Mouse (Mus musculus): ENCODE data around the gene Cyp26a1.

DNA sequence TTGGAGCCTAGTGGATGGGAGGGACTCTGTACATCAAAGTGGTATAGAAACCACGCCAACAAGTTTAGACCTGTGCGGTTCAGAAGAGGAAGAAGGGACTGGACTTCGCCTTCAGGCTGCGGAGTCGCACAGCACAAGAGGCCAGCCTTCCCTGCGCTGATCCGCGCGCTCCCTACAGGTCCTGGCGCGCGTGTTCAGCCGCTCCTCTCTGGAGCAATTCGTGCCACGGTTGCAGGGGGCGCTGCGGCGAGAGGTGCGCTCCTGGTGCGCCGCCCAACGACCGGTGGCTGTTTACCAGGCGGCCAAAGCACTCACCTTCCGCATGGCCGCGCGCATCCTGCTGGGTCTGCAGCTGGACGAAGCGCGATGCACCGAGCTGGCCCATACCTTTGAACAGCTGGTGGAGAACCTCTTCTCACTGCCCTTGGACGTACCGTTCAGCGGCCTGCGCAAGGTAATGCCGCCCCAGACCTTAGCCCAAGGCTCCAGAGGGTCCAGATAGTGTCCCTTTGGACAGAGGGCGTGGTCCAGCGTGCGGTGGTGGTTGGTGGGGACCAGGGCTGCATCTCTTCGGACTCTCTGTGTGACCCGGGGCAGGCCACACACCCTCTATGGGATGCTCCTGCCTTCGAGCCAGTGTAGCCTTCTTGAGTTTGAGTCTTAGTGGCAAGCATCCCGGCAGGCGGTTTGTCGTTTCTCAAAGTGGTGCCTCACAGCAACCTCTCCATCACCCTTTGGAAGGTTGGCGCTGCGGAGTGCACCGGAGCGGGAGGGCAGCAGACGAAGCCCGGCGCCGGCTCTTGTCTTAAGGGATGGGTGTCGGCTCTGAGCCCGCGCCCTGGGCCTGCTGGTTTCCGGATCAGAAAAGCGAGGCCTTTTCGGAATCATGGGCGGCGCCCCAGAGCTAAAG lies 10.4 kb upstream of the Cyp26a1 start:
- no peak for TF ChIP-seq CTCF (IDR thresholded peaks at IDR 0.05; ENCODE audit: low read depth, low read length)
- no peak for TF ChIP-seq POLR2AphosphoS5 (IDR thresholded peaks at IDR 0.05; ENCODE audit: insufficient replicate concordance, low read depth, low read length)
- TF ChIP-seq TAL1 (conservative IDR thresholded peaks at IDR 0.05; ENCODE audit: low read depth, low read length): no peak
- no peak for TF ChIP-seq GATA1 (IDR thresholded peaks at IDR 0.05; ENCODE audit: borderline replicate concordance, low read length)

All from G1E (cell line).